Mouse (Mus musculus) liver, adult 2 months (tissue): Measurements from ENCODE around the gene Anapc15-ps. TPM values are rescaled to one million over a fixed set of nuclear protein-coding genes. Genes with fewer than 3 reads are reported as not detected.

Experiments
- DNase-seq: peaks from one replicate; pipeline ENCODE4 v3.0.0-alpha.2; 2011; ENCODE audit warnings: low read depth, low spot score; ENCODE audit errors: extremely low read depth
- H3K27ac ChIP-seq: fragments of 200-500 bp; replicated peaks from 2 replicates; pipeline ENCODE4 v1.5.1; 2012; ENCODE audit warnings: low read depth, mild to moderate bottlenecking, control low read depth, inconsistent platforms, low read length; ENCODE audit not compliant: insufficient read depth
- H3K27me3 ChIP-seq: fragments of 200-500 bp; 2 replicates; pipeline ENCODE4 v1.6.1; 2012; ENCODE audit warnings: mild to moderate bottlenecking, moderate library complexity, low read length, inconsistent platforms; ENCODE audit not compliant: control insufficient read depth, insufficient read depth
- H3K36me3 ChIP-seq: fragments of 200-500 bp; 2 replicates; pipeline ENCODE4 v1.6.1; 2012; ENCODE audit warnings: low read length, inconsistent platforms; ENCODE audit not compliant: control insufficient read depth, insufficient read depth
- H3K4me1 ChIP-seq: fragments of 200-500 bp; 2 replicates; pipeline ENCODE4 v1.6.1; 2011; ENCODE audit warnings: low read length; ENCODE audit not compliant: control insufficient read depth, insufficient read depth
- H3K4me3 ChIP-seq: fragments of 200-500 bp; 2 replicates; pipeline ENCODE4 v1.5.1; 2011; ENCODE audit warnings: low read depth, mild to moderate bottlenecking, control low read depth, low read length, moderate library complexity; ENCODE audit not compliant: insufficient read depth
- H3K79me2 ChIP-seq: fragments of 200-500 bp; 2 replicates; pipeline ENCODE4 v1.6.1; 2012; ENCODE audit warnings: inconsistent platforms, mild to moderate bottlenecking, low read length, moderate library complexity; ENCODE audit not compliant: control insufficient read depth, insufficient read depth
- H3K9ac ChIP-seq: fragments of 200-500 bp; 2 replicates; pipeline ENCODE4 v1.6.1; 2012; ENCODE audit warnings: low read depth, mild to moderate bottlenecking, control low read depth, inconsistent platforms, low read length
- CTCF ChIP-seq: fragments of 200-500 bp; IDR thresholded peaks from 2 replicates; pipeline ENCODE4 v1.5.1; 2011; ENCODE audit warnings: low read depth, low read length, control low read depth
- POLR2A ChIP-seq: fragments of 200-500 bp; IDR thresholded peaks from 2 replicates; pipeline ENCODE4 v1.6.1; 2011; ENCODE audit warnings: low read length, control low read depth; ENCODE audit not compliant: insufficient read depth; ENCODE audit errors: extremely low read depth
- WGBS: fragments of 180-500 bp; shearing (Covaris S2); methylation state at CpG from one replicate; pipeline ENCODE4 v1.1.7; 2018; 5-methylcytosine and 5-hydroxymethylcytosine counted together
- polyA plus RNA-seq: library from polyadenylated mRNA; depleted of rRNA; stranded (reverse); fragments of >200 nt; gene quantifications from 2 replicates; pipeline ENCODE4 v1.2.3, GENCODE M21; 2012
- total RNA-seq: library from RNA; depleted of rRNA; stranded (reverse); fragments of >200 nt; gene quantifications from 2 replicates; pipeline ENCODE4 v1.2.3, GENCODE M21; 2014

Anapc15-ps gene
- total and polyA plus RNA-seq, 2 experiments = not detected

DNA sequence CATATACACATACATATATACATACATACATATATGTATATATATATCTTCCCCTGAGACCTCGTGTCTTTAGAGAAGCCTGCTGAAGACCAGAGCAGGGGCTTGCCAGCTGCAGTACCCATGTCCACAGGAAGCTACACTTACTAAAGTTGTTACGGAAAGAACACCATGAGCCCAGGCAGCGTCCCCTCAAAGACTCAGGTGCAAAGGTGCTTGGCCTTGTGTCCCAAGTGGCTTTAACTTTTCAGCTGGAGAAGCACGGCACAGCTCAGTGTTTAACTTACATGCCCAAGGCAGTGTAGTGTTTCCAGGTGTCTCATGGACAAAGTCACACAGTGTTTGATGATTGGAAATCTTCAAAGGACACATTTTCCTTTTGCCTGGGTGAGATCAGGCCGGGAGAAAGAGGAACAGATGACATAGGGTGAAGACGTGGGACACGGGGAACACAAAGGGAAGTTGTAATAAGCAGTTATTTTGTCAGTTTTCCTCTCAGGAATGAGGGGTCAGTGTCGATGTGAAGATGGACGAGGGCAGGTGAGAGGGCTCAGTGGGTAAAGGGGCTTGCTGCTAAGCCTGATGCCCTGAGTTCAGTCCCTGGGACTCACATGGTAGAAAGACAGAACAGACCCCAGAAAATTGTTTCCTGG, 9.0 kb upstream of the Anapc15-ps start:
- peaks cover 4% of the 10 kb centered on the region for H3K4me1 ChIP-seq
- peak overlapping the region; percentile 66 for H3K27ac ChIP-seq
- TF ChIP-seq POLR2A (no peak), CTCF (no peak)
- H3K36me3 ChIP-seq = peaks cover 15% of the 10 kb centered on the region
- H3K79me2 ChIP-seq = no peaks in the 10 kb centered on the region
- no peaks in the 10 kb centered on the region for H3K27me3 ChIP-seq
- peak overlapping the region; percentile 7 for H3K4me3 ChIP-seq
- H3K9ac ChIP-seq = peak overlapping the region; percentile 57
- DNase-seq = peak; percentile 77
- 19% methylated on average over 9 of the region's 9 CpGs for WGBS

GRCm38 (mm10) chr10:95681481-95681880, 8.2 kb upstream of the Anapc15-ps start:
- peak overlapping the region; percentile 94 for H3K9ac ChIP-seq
- H3K27ac ChIP-seq = peak overlapping the region; percentile 91
- H3K4me1 ChIP-seq = peaks cover 4% of the 10 kb centered on the region
- no peaks in the 10 kb centered on the region for H3K79me2 ChIP-seq
- TF ChIP-seq POLR2A (no peak), CTCF (no peak)
- peaks cover 15% of the 10 kb centered on the region for H3K36me3 ChIP-seq
- no peaks in the 10 kb centered on the region for H3K27me3 ChIP-seq
- DNase-seq = peak; percentile 59
- peak overlapping the region; percentile 80 for H3K4me3 ChIP-seq
- WGBS = 22% methylated on average over 4 of the region's 4 CpGs

- H3K27ac ChIP-seq = peak overlapping the region; percentile 91
- peak overlapping the region; percentile 80 for H3K4me3 ChIP-seq
- peak; percentile 98 for DNase-seq
- H3K9ac ChIP-seq = peak overlapping the region; percentile 94
- WGBS = 19% methylated on average over 7 of the region's 7 CpGs
- TF ChIP-seq POLR2A (peak; percentile 54; the same call in 1 of the 2 replicates), CTCF (no peak)
- peaks cover 4% of the 10 kb centered on the region for H3K4me1 ChIP-seq
- H3K36me3 ChIP-seq = peaks cover 15% of the 10 kb centered on the region
- H3K27me3 ChIP-seq = no peaks in the 10 kb centered on the region
- no peaks in the 10 kb centered on the region for H3K79me2 ChIP-seq
Observed at GRCm38 (mm10) chr10:95681058-95681440, 7.8 kb upstream of the Anapc15-ps start.

DNA sequence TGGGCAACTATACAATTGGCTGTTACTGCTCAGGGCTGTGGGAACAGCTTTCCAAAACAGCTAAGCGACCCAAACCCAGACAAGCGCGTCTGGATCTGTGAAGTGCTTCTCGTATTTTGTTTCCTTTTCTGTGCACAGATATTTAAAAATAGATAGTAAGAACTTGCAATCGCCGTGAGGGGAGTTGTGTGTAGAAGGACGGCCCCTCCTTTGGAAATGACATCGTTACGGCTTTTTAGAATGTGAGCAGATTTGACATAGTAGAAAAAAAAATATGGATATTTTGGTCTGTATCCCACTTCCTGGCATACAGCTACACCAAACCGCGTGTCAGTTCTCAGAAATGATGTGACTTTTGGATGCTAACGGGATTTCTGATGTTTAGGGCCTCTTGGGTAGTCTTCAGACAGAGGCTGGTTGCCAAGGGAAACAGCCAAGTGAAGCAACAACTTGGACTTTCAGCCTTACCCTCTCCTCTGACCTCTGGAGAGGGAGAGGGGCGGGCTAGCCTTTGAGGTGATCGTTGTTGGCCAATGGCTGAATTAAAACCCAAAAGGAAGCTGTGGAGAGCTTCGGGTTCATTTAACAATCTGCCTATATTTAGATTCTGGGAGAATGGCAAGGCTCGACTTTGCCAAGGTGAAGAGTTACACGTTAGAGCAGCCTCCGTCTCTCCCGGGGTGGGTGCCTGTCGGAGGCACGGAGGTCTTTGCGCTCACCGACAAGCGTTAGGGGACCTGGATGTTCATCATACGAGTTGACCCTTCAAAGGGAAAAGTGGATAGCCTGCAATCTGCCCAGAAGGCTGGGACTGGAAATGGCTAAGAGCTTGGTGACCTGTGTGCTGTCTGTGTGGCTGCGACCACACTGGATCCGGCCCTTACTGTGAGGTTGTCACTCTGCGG, 7.2 kb upstream of the Anapc15-ps start:
- Histone ChIP-seq H3K36me3 (peaks cover 15% of the 10 kb centered on the region), H3K27me3 (no peaks in the 10 kb centered on the region), H3K4me3 (peak overlapping the region; percentile 66), H3K4me1 (peaks cover 4% of the 10 kb centered on the region), H3K27ac (peak overlapping the region; percentile 88), H3K9ac (peak overlapping the region; percentile 69), H3K79me2 (no peaks in the 10 kb centered on the region)
- 24% methylated on average over 28 of the region's 28 CpGs for WGBS
- 0 out of 2 replicates have a peak, but pooled peaks have one; percentile 5 for TF ChIP-seq POLR2A
- no peak for TF ChIP-seq CTCF
- DNase-seq = peak; percentile 95

DNA sequence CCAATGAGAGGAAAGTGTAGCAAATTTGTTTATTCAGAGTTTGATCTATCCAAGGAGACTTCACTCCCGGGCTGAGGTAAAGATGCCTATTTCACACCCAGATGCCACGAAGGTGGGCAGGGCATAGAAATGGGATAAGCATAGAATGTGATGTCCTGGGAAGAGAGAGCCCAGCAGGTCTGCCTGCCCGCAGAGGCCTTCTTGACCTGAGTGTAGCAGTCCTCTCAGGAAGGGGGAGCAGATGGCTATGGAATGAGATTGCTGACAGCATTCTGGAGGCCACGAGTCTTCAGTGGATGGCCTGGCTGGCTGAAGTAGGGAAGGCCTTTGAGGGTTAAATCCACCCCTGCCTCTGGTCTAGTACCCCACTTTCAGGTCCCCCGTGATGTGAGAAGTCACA, 5.9 kb upstream of the Anapc15-ps start:
- peaks cover 4% of the 10 kb centered on the region for H3K4me1 ChIP-seq
- DNase-seq = no peak
- H3K9ac ChIP-seq = no peak overlapping the region
- peaks cover 8% of the 10 kb centered on the region for H3K36me3 ChIP-seq
- no peak overlapping the region for H3K27ac ChIP-seq
- H3K4me3 ChIP-seq = no peak overlapping the region
- H3K79me2 ChIP-seq = no peaks in the 10 kb centered on the region
- TF ChIP-seq CTCF (no peak), POLR2A (no peak)
- WGBS = 86% methylated on average over 5 of the region's 5 CpGs
- no peaks in the 10 kb centered on the region for H3K27me3 ChIP-seq
